Mouse (Mus musculus) cortical plate, adult 2 months (tissue): Measurements from ENCODE around the gene She. TPM values are rescaled to one million over a fixed set of nuclear protein-coding genes. Genes with fewer than 3 reads are reported as not detected.
A peak's percentile ranks its signal among the peaks of the same experiment; 100 is the strongest.

Source experiments
- H3K27ac ChIP-seq: fragments of 200-500 bp; 2 replicates; pipeline ENCODE4 v1.5.1; 2012; ENCODE audit warnings: low read length, control low read depth, inconsistent platforms; ENCODE audit not compliant: insufficient read depth
- H3K4me1 ChIP-seq: fragments of 200-500 bp; 2 replicates; pipeline ENCODE4 v1.6.1; 2011; ENCODE audit warnings: low read length; ENCODE audit not compliant: control insufficient read depth, insufficient read depth
- H3K4me3 ChIP-seq: fragments of 200-500 bp; 2 replicates; pipeline ENCODE4 v1.5.1; 2011; ENCODE audit warnings: mild to moderate bottlenecking, low read length, control low read depth; ENCODE audit not compliant: insufficient read depth
- CTCF ChIP-seq: fragments of 200-500 bp; IDR thresholded peaks from 2 replicates; pipeline ENCODE4 v1.5.1; 2011; ENCODE audit warnings: mild to moderate bottlenecking, control low read depth, low read length; ENCODE audit not compliant: insufficient read depth; ENCODE audit errors: extremely low read depth
- POLR2A ChIP-seq: fragments of 200-500 bp; IDR thresholded peaks from 2 replicates; pipeline ENCODE4 v1.6.1; 2011; ENCODE audit warnings: mild to moderate bottlenecking, low read length, control low read depth; ENCODE audit not compliant: insufficient read depth; ENCODE audit errors: extremely low read depth
- polyA plus RNA-seq: library from polyadenylated mRNA; depleted of rRNA; stranded (reverse); fragments of >200 nt; gene quantifications from 2 replicates; pipeline ENCODE4 v1.2.3, GENCODE M21; 2012

The She gene
- polyA plus RNA-seq, 1 experiment, result 2.2 TPM

DNA sequence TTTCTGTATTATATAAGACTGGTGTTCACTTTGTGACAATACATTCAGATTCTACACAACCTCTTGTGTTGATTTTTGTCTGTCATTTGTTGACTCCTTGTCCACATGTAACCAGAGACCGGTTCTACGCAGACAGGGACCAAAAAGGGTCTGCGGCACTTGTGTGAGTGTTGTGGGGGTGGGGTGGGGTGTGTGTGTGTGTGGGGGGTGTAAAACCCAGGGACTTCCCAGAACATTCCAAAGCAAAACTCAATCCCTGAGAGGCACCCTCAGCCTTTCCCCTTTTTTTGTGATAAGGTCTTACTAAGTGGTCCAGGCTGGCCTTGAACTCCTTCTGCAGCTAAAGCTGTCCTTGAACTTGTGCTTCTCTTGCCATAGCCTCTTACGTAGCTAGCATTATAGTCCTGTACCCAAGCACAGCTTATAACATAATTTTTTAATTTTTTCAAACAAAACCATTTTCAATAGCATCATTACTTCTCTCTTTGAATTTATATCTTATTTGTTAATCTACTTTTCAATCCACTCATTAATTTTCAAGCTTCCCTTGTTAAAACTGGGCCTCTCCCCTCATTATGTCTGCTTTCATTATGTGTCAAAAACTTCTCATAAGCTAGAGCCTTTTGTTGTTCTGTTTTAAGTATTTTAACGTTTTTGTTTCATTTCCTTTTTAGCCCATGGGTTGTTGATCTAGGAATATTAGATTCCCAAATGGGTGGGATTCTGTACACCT lies 30.2 kb upstream of the She start:
- H3K4me3 ChIP-seq, result no peak overlapping the region
- no peaks in the 10 kb centered on the region for H3K4me1 ChIP-seq
- no peak for TF ChIP-seq CTCF
- TF ChIP-seq POLR2A, result no peak

DNA sequence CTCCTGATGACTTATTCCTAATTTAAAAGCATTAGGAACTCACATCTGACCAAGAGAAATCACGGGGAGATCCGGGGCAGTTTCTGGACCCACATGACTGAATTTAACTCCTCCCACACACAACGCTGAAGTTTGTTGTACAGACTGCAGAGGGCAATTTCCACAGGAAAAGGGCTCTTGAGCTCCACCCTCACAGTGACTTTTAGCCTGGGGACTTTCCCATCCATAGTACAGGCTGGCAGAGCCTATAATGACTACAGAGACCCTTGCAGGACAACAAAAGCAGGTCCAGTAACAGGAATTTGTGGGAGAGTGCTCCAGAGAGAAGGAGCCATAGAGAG lies 29.7 kb upstream of the She start:
- Histone ChIP-seq H3K4me3 (no peak overlapping the region), H3K27ac (no peak overlapping the region), H3K4me1 (no peaks in the 10 kb centered on the region)
- TF ChIP-seq POLR2A (no peak), CTCF (no peak)

More for the DNA sequence above, 30.2 kb upstream of the She start:
- no peak overlapping the region for H3K27ac ChIP-seq

DNA sequence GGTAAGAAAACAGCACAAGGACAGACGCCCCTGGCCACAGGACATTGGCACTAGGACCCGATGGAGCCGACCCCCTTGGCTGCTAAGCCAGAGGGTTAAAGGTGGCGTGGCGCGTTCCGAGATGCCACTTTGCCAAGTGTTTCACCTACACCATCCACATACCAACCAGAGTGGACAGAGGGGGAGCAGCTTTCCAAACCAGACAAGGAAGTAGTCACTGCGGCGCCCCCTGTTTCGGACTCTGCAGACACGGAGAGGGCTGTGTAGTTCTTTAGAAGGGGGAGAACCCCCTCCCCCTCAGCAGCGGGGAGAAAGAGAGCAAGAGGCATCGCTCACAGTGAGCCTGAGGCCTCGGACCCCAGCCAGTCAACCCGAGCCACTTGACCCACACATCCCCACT lies 28.3 kb upstream of the She start:
- Histone ChIP-seq H3K4me3 (no peak overlapping the region), H3K4me1 (no peaks in the 10 kb centered on the region), H3K27ac (no peak overlapping the region)
- no peak for TF ChIP-seq CTCF
- TF ChIP-seq POLR2A, result no peak

DNA sequence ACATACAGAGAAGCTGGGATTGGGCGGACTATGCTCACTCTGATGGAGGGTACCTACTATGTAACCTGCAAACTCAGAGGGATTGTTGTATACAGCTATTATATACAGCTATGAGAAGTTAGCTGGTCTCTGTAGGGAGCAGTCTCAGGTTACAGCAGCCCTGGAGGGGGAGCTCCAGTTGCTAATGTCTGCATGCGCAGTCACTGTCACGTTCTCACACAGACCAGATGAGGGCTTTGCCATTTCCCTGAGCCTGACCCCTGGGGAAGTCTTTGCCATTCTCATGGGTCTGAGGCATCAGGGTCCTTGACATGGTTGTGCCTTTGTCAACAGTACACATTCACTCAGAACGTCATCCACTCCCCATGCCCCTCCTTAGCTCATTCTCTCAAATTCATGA lies 26.0 kb upstream of the She start:
- TF ChIP-seq CTCF (no peak), POLR2A (no peak)
- no peak overlapping the region for H3K4me3 ChIP-seq
- no peak overlapping the region for H3K27ac ChIP-seq
- H3K4me1 ChIP-seq, result no peaks in the 10 kb centered on the region

DNA sequence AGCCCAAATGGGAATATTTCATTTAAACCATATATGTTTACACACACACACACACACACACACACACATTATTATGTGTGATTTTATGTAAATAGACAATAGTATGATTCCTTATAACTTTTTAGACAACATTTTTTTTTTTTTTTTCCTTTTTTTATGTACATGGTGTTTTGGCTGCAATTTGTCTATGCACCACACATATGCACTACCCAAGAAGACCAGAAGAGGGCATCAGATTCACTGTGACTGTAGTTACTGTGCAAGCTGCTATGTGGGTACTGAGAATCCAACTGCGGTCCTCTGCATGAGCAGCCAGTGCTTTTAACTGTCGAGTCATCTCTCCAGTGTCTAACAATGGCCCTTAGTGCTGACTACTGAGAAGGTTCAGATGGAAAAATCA lies 24.4 kb upstream of the She start:
- H3K27ac ChIP-seq, result no peak overlapping the region
- TF ChIP-seq CTCF (no peak), POLR2A (no peak)
- no peak overlapping the region for H3K4me3 ChIP-seq
- H3K4me1 ChIP-seq, result no peaks in the 10 kb centered on the region

DNA sequence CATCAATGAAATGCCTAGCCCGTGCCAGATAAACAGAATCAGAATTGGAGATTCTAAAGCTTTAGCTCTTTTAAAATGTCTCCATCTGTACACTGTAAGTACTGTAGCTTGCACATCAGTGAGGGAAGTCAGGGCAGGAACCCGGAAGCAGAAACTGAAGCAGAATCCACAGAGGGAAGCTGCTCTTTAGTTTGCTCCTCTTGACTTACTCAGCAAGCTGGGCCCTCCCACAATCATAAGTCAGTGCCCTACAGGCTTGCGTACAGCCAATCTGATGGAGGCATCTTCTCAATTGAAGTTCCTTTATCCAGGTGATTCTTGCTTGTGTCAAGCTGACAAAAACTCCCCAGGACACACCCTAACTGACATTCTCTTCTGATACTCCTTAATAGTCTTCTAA lies 24.0 kb upstream of the She start:
- Histone ChIP-seq H3K4me1 (no peaks in the 10 kb centered on the region), H3K27ac (no peak overlapping the region), H3K4me3 (no peak overlapping the region)
- TF ChIP-seq CTCF (no peak), POLR2A (no peak)

DNA sequence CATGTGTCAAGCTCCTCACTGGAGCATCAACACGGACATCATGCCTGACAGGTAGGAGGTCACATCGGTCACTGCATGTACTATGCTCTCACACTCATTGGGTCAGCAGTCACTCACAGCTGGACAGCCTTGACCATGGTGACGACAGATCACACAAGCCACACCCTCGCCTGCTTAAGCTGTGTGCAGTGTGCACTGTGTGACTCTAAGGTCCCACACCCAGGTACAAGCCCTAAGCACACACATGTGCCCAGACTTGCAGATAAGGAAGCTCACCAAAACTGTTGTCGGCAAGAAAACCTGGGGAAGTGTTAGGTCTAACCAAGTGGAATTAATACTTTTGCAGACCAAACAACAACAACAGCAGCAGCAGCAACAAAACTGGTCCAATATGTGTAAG lies 23.3 kb upstream of the She start:
- no peaks in the 10 kb centered on the region for H3K4me1 ChIP-seq
- no peak overlapping the region for H3K27ac ChIP-seq
- no peak overlapping the region for H3K4me3 ChIP-seq
- TF ChIP-seq CTCF (no peak), POLR2A (no peak)

DNA sequence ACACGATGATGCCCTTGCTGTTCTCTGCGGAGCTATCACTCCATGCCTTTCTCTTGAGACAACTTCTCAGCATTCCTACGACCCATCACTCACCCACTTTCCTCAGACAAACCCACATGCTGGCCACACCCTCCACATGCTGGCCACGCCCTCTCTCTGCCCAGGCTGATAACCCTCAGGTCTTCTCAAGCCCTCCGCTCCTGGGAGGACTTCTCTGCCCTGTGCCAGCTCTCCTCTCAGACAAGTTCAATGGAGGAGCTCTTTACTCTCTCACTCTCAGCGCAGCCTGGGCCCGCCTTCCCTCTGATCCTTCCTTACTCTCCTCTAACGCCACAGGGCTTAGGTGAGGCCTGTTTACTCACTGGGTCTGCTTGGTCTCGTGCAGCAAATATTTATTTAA lies 22.5 kb upstream of the She start:
- Histone ChIP-seq H3K4me1 (no peaks in the 10 kb centered on the region), H3K4me3 (no peak overlapping the region), H3K27ac (no peak overlapping the region)
- TF ChIP-seq CTCF (no peak), POLR2A (no peak)

DNA sequence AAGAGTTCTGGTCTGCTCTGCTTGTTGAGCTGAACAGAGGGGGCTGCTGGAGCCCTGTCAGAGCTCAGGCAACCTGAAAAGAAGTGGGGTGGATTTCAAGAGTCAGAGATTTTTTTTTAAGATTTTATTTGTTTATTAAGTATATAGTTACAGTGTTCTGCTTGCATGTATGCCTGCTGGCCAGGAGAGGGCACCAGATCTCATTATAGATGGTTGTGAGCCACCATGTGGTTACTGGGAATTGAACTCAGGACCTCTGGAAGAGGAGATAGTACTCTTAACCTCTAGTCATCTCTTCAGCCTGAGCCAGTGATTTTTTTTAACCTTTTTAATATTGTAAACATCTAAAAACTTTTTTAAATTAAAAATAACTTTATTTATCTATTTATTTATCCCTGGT lies 20.3 kb upstream of the She start:
- 0 out of 2 replicates have a peak, but pooled peaks have one; percentile 9 for TF ChIP-seq CTCF
- TF ChIP-seq POLR2A, result no peak
- no peak overlapping the region for H3K4me3 ChIP-seq
- no peak overlapping the region for H3K27ac ChIP-seq
- H3K4me1 ChIP-seq, result no peaks in the 10 kb centered on the region

DNA sequence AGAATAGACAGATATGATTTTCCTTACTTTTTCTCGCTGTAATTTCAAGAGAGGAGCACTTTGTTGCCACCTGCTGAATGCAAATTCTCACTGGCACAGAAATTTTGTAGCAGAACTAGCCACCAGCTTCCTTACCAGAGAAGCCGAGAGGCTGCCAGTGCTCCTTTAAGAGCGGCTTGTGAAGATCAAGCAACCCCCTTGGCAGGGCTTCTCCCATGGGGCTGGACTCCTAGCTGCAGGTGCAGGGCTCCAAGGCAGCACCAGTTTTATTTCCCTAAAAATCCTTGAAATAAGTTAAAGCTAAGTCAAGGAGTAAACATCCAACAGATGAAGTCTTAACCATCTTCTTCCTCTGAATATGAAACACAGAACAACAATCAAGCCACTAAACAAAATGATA lies 19.0 kb upstream of the She start:
- no peak for TF ChIP-seq CTCF
- no peak for TF ChIP-seq POLR2A
- Histone ChIP-seq H3K27ac (no peak overlapping the region), H3K4me3 (no peak overlapping the region), H3K4me1 (no peaks in the 10 kb centered on the region)
